ENCODE assay signal across 10 mouse cellular contexts in genomic region chr12:91683549-91684100, GRCm38 (mm10).
DNase-seq lines count a peak whose midpoint lies in the region; ATAC-seq and TF ChIP-seq lines count a peak whose summit lies in the region.
"Had no signal": no experiment of that assay in that cellular context is flagged by ENCODE, and none has a peak within 500 bp of the region (broad histone marks: within the 10 kb centered on the region; RNA-seq: fewer than 3 reads in every experiment).

No protein-coding gene starts in this region.

- DNase-seq in lung, embryonic 14.5 days: peak; percentile 5
- no peak for DNase-seq in lung, postnatal 10 days
- DNase-seq in forebrain, embryonic 14.5 days (ENCODE audit: low spot score): no peak
- DNase-seq in stomach, postnatal 0 days (ENCODE audit: low spot score): peak; percentile 19
- DNase-seq in layer of hippocampus, postnatal 36 days: no peak
- DNase-seq in cerebellum, adult 9-10 months: no peak
- DNase-seq in gastrocnemius, adult 8-10 months (ENCODE audit: low spot score in 2 of 2): no peak
- DNase-seq: kidney, adult 18-20 months had no signal

- ATAC-seq in lung, embryonic 14.5 days (ENCODE audit: insufficient read depth): no peak
- no peak for ATAC-seq in forebrain, embryonic 14.5 days
- no peak for ATAC-seq in limb, embryonic 15.5 days (ENCODE audit: insufficient number of reproducible peaks, low FRiP score, low TSS enrichment, low read depth)
- no peak for ATAC-seq in stomach, postnatal 0 days (ENCODE audit: low FRiP score, low TSS enrichment)

- H3K36me3 ChIP-seq in lung, embryonic 14.5 days (ENCODE audit: insufficient read depth): no peaks in the 10 kb centered on the region
- H3K36me3 ChIP-seq in forebrain, embryonic 14.5 days (ENCODE audit: control insufficient read depth, insufficient read depth, low read length): no peaks in the 10 kb centered on the region
- H3K36me3 ChIP-seq in limb, embryonic 15.5 days: no peaks in the 10 kb centered on the region
- no peaks in the 10 kb centered on the region for H3K36me3 ChIP-seq in stomach, postnatal 0 days (ENCODE audit: control insufficient read depth, insufficient read depth, low read length)

- H3K4me3 ChIP-seq in lung, embryonic 14.5 days (ENCODE audit: low read depth, low read length): peak overlapping the region; percentile 6
- peak overlapping the region; percentile 11 for H3K4me3 ChIP-seq in forebrain, embryonic 14.5 days (ENCODE audit: low read depth, low read length)
- H3K4me3 ChIP-seq in limb, embryonic 15.5 days: peak overlapping the region; percentile 14; the same call in 1 of the 2 replicates
- peak overlapping the region; percentile 18; the same call in 1 of the 2 replicates for H3K4me3 ChIP-seq in stomach, postnatal 0 days (ENCODE audit: low read depth, low read length)

- TF ChIP-seq EP300 in stomach, postnatal 0 days (optimal IDR thresholded peaks at IDR 0.05): no peak

- 32% methylated on average over 15 of the region's 15 CpGs for WGBS in lung, embryonic 14.5 days
- 18% methylated on average over 15 of the region's 15 CpGs for WGBS in forebrain, embryonic 14.5 days
- WGBS in limb, embryonic 15.5 days: 58% methylated on average over 15 of the region's 15 CpGs
- WGBS in stomach, postnatal 0 days: 27% methylated on average over 15 of the region's 15 CpGs

- no peaks in the 10 kb centered on the region for H3K9me3 ChIP-seq in lung, embryonic 14.5 days (ENCODE audit: low read depth, low read length)
- no peaks in the 10 kb centered on the region for H3K9me3 ChIP-seq in forebrain, embryonic 14.5 days (replicated peaks; ENCODE audit: control insufficient read depth, low read length)
- no peaks in the 10 kb centered on the region for H3K9me3 ChIP-seq in limb, embryonic 15.5 days
- no peaks in the 10 kb centered on the region for H3K9me3 ChIP-seq in stomach, postnatal 0 days (ENCODE audit: control insufficient read depth, low read length)

- H3K27ac ChIP-seq in lung, embryonic 14.5 days (ENCODE audit: low read depth): peak overlapping the region; percentile 20; the same call in 1 of the 2 replicates
- peak overlapping the region; percentile 44; the same call in 1 of the 2 replicates for H3K27ac ChIP-seq in forebrain, embryonic 14.5 days (ENCODE audit: low read depth, low read length)
- H3K27ac ChIP-seq in limb, embryonic 15.5 days: 0 out of 2 replicates have a peak overlapping the region, but pooled peaks have one; percentile 35
- H3K27ac ChIP-seq in stomach, postnatal 0 days (replicated peaks): peak overlapping the region; percentile 73
- H3K27ac ChIP-seq: macrophage had no signal

- H3K4me1 ChIP-seq in lung, embryonic 14.5 days (ENCODE audit: insufficient read depth): peaks cover 12% of the 10 kb centered on the region
- H3K4me1 ChIP-seq in forebrain, embryonic 14.5 days (ENCODE audit: control insufficient read depth, insufficient read depth, low read length): peaks cover 49% of the 10 kb centered on the region
- H3K4me1 ChIP-seq in limb, embryonic 15.5 days: peaks cover 36% of the 10 kb centered on the region
- H3K4me1 ChIP-seq in stomach, postnatal 0 days (replicated peaks; ENCODE audit: control insufficient read depth, insufficient read depth): peaks cover 7% of the 10 kb centered on the region; the same call in 1 of the 2 replicates

- no peak for TF ChIP-seq CTCF in lung, embryonic 14.5 days (IDR thresholded peaks at IDR 0.05; ENCODE audit: low read depth)
- no peak for TF ChIP-seq CTCF in stomach, postnatal 0 days (IDR thresholded peaks at IDR 0.05; ENCODE audit: low read depth)

- H3K9ac ChIP-seq in lung, embryonic 14.5 days: 0 out of 2 replicates have a peak overlapping the region, but pooled peaks have one; percentile 7
- H3K9ac ChIP-seq in forebrain, embryonic 14.5 days (ENCODE audit: low read length): 0 out of 2 replicates have a peak overlapping the region, but pooled peaks have one; percentile 21
- H3K9ac ChIP-seq in limb, embryonic 15.5 days: no peak overlapping the region
- H3K9ac ChIP-seq in stomach, postnatal 0 days (ENCODE audit: low read length): no peak overlapping the region

- no peaks in the 10 kb centered on the region for H3K27me3 ChIP-seq in lung, embryonic 14.5 days (ENCODE audit: insufficient read depth, low read length)
- no peaks in the 10 kb centered on the region for H3K27me3 ChIP-seq in forebrain, embryonic 14.5 days (replicated peaks; ENCODE audit: control insufficient read depth, insufficient read depth, low read length)
- H3K27me3 ChIP-seq in limb, embryonic 15.5 days: no peaks in the 10 kb centered on the region
- no peaks in the 10 kb centered on the region for H3K27me3 ChIP-seq in stomach, postnatal 0 days (ENCODE audit: control insufficient read depth, insufficient read depth, low read length)

- peak overlapping the region; percentile 61 for H3K4me2 ChIP-seq in lung, embryonic 14.5 days
- peak overlapping the region; percentile 51 for H3K4me2 ChIP-seq in forebrain, embryonic 14.5 days (ENCODE audit: low read length)
- H3K4me2 ChIP-seq in limb, embryonic 15.5 days: peak overlapping the region; percentile 33
- peak overlapping the region; percentile 47 for H3K4me2 ChIP-seq in stomach, postnatal 0 days (replicated peaks; ENCODE audit: low read depth)

Comparison
In these comparisons a context has a peak if more than half of its experiments do, and no peak if none do; other contexts are left out.
1. DNase-seq: peak in lung, embryonic 14.5 days (single experiment) and stomach, postnatal 0 days (single experiment); none in lung, postnatal 10 days (single experiment), forebrain, embryonic 14.5 days (single experiment), layer of hippocampus, postnatal 36 days (0 of 2), cerebellum, adult 9-10 months (single experiment) and gastrocnemius, adult 8-10 months (0 of 2).
2. H3K27ac ChIP-seq: peak in every context shown above with its lines; median percentile 73 in stomach, postnatal 0 days; 44 in forebrain, embryonic 14.5 days; 35 in limb, embryonic 15.5 days; 20 in lung, embryonic 14.5 days.
3. H3K9ac ChIP-seq: peak in lung, embryonic 14.5 days (single experiment) and forebrain, embryonic 14.5 days (single experiment); none in limb, embryonic 15.5 days (single experiment) and stomach, postnatal 0 days (single experiment).
4. Peak in every context shown above with its lines, with median percentiles within 50 percentile points of each other: H3K4me2 ChIP-seq and H3K4me3 ChIP-seq.